Mouse (Mus musculus): Measurements from ENCODE around the gene Parva. TPM values are rescaled to one million over a fixed set of nuclear protein-coding genes. Genes with fewer than 3 reads are reported as not detected.

The Parva gene
- total and polyA plus RNA-seq, 3 experiments = 32.7 to 93.4 (median 87.9) TPM

- DNase-seq = no peak
Measured at GRCm38 (mm10) chr7:112512257-112512656, 85.0 kb downstream of the Parva start.

- no peak for DNase-seq
Measured at GRCm38 (mm10) chr7:112512895-112513294, 85.6 kb downstream of the Parva start.

- DNase-seq = no peak
Measured at GRCm38 (mm10) chr7:112514636-112515193, 87.4 kb downstream of the Parva start.

- no peak for DNase-seq
Measured at GRCm38 (mm10) chr7:112525465-112525864, 98.2 kb downstream of the Parva start.

GRCm38 (mm10) chr7:112526226-112526625 is 98.9 kb downstream of the Parva start:
- no peak for DNase-seq

GRCm38 (mm10) chr7:112527230-112527629 is 99.9 kb downstream of the Parva start:
- DNase-seq = peak; percentile 21

GRCm38 (mm10) chr7:112528059-112528458 is 100.8 kb downstream of the Parva start:
- DNase-seq = no peak

- DNase-seq = peak; percentile 41
Measured at GRCm38 (mm10) chr7:112528582-112529360, 101.5 kb downstream of the Parva start.

- DNase-seq = no peak
Measured at GRCm38 (mm10) chr7:112530924-112531323, 103.6 kb downstream of the Parva start.

- no peak for DNase-seq
Measured at GRCm38 (mm10) chr7:112534148-112534547, 106.8 kb downstream of the Parva start.

- peak; percentile 23 for DNase-seq
Measured at GRCm38 (mm10) chr7:112535408-112535921, 108.2 kb downstream of the Parva start.

- no peak for DNase-seq
Measured at GRCm38 (mm10) chr7:112549136-112549535, 121.8 kb downstream of the Parva start.

- no peak for DNase-seq
Measured at GRCm38 (mm10) chr7:112561504-112561903, 134.2 kb downstream of the Parva start.

- no peak for DNase-seq
Measured at GRCm38 (mm10) chr7:112567004-112567403, 139.7 kb downstream of the Parva start.

GRCm38 (mm10) chr7:112568961-112569360 is 141.7 kb downstream of the Parva start:
- no peak for DNase-seq

GRCm38 (mm10) chr7:112581621-112582020 is 154.3 kb downstream of the Parva start:
- DNase-seq = peak; percentile 63

- peak; percentile 11 for DNase-seq
Measured at GRCm38 (mm10) chr7:112582882-112583405, 155.6 kb downstream of the Parva start.

GRCm38 (mm10) chr7:112587449-112587848 is 160.1 kb downstream of the Parva start:
- DNase-seq = no peak

GRCm38 (mm10) chr7:112589530-112589929 is 162.2 kb downstream of the Parva start:
- no peak for DNase-seq

- no peak for DNase-seq
Measured at GRCm38 (mm10) chr7:112593586-112593985, 166.3 kb downstream of the Parva start.

GRCm38 (mm10) chr7:112595226-112595850 is 168.0 kb downstream of the Parva start:
- peak; percentile 9 for DNase-seq

- DNase-seq = peak; percentile 10
Measured at GRCm38 (mm10) chr7:112599650-112600049, 172.3 kb downstream of the Parva start.

GRCm38 (mm10) chr7:112600163-112600562 is 172.9 kb downstream of the Parva start:
- DNase-seq = peak; percentile 73

Data from adrenal gland, adult 2 months (tissue).